ENCODE assay signal across 9 mouse cellular contexts in genomic region chr4:83984671-83985391, GRCm38 (mm10).
DNase-seq lines count a peak whose midpoint lies in the region; ATAC-seq lines count a peak whose summit lies in the region.
"Had no signal": no experiment of that assay in that cellular context is flagged by ENCODE, and none has a peak within 500 bp of the region (broad histone marks: within the 10 kb centered on the region; RNA-seq: fewer than 3 reads in every experiment).

No protein-coding gene starts in this region.

- no peaks in the 10 kb centered on the region for H3K9me3 ChIP-seq in lung, embryonic 16.5 days (ENCODE audit: control insufficient read depth, low read length)
- H3K9me3 ChIP-seq in intestine, embryonic 16.5 days (ENCODE audit: control insufficient read depth, low read length) = no peaks in the 10 kb centered on the region

- H3K27me3 ChIP-seq in lung, embryonic 16.5 days (ENCODE audit: control insufficient read depth, insufficient read depth, low read depth, low read length) = no peaks in the 10 kb centered on the region
- no peaks in the 10 kb centered on the region for H3K27me3 ChIP-seq in intestine, embryonic 16.5 days (replicated peaks; ENCODE audit: control insufficient read depth, insufficient read depth, low read length)

- 53% methylated on average over 15 of the region's 15 CpGs for WGBS in lung, embryonic 16.5 days
- WGBS in intestine, embryonic 16.5 days = 73% methylated on average over 15 of the region's 15 CpGs

- peak; percentile 82 for ATAC-seq in frontal cortex, adult (ENCODE audit: low TSS enrichment)
- peak; percentile 87 for ATAC-seq in lung, embryonic 16.5 days (ENCODE audit: low read depth)
- ATAC-seq in activated CD4-positive, CD25-positive, alpha-beta regulatory T cell, adult 4 months = no peak
- no peak for ATAC-seq in megakaryocyte, adult 5-6 weeks (ENCODE audit: poor library complexity, severe bottlenecking)
- ATAC-seq in intestine, embryonic 16.5 days = no peak

- no peaks in the 10 kb centered on the region for H3K36me3 ChIP-seq in lung, embryonic 16.5 days (ENCODE audit: control insufficient read depth, insufficient read depth, low read length)
- H3K36me3 ChIP-seq in intestine, embryonic 16.5 days (ENCODE audit: control insufficient read depth, insufficient read depth, low read length) = no peaks in the 10 kb centered on the region

- H3K27ac ChIP-seq in lung, embryonic 16.5 days (ENCODE audit: low read length) = peak overlapping the region; percentile 69
- H3K27ac ChIP-seq in intestine, embryonic 16.5 days (ENCODE audit: low read length) = no peak overlapping the region

- H3K9ac ChIP-seq in lung, embryonic 16.5 days (ENCODE audit: low read length) = no peak overlapping the region
- no peak overlapping the region for H3K9ac ChIP-seq in intestine, embryonic 16.5 days (ENCODE audit: low read depth, low read length)

- no peak for DNase-seq in frontal cortex, postnatal 25 days (ENCODE audit: low spot score in 2 of 2)
- peak; percentile 9 for DNase-seq in brain, adult 2 months (ENCODE audit: low read depth, low spot score)
- DNase-seq in gastrocnemius, postnatal 10 days = peak; percentile 46
- DNase-seq: cerebellum, adult 8-10 months had no signal

- peaks cover 11% of the 10 kb centered on the region for H3K4me1 ChIP-seq in lung, embryonic 16.5 days (replicated peaks; ENCODE audit: control insufficient read depth, insufficient read depth, low read length)
- H3K4me1 ChIP-seq in intestine, embryonic 16.5 days (ENCODE audit: control insufficient read depth, insufficient read depth, low read length) = 0 out of 2 replicates have a peak, but pooled peaks cover 7% of the 10 kb centered on the region

- no peak overlapping the region for H3K4me2 ChIP-seq in lung, embryonic 16.5 days (ENCODE audit: low read depth, low read length)
- no peak overlapping the region for H3K4me2 ChIP-seq in intestine, embryonic 16.5 days (ENCODE audit: low read depth, low read length)

- no peak overlapping the region for H3K4me3 ChIP-seq in lung, embryonic 16.5 days (ENCODE audit: low read length)
- no peak overlapping the region for H3K4me3 ChIP-seq in intestine, embryonic 16.5 days (ENCODE audit: low read length)

Comparison
In these comparisons a context has a peak if more than half of its experiments do, and no peak if none do; other contexts are left out.
1. ATAC-seq: peak in frontal cortex, adult (single experiment) and lung, embryonic 16.5 days (single experiment); none in activated CD4-positive, CD25-positive, alpha-beta regulatory T cell, adult 4 months (single experiment), megakaryocyte, adult 5-6 weeks (single experiment) and intestine, embryonic 16.5 days (single experiment).
2. DNase-seq: peak in brain, adult 2 months (single experiment) and gastrocnemius, postnatal 10 days (single experiment); none in frontal cortex, postnatal 25 days (0 of 2).